20 mouse cellular contexts compared by ENCODE assay signal in genomic region chr12:112235841-112236240, GRCm38 (mm10).
"Had no signal": no experiment of that assay in that cellular context is flagged by ENCODE, and none has a peak within 500 bp of the region (broad histone marks: within the 10 kb centered on the region; RNA-seq: fewer than 3 reads in every experiment).

No protein-coding gene starts in this region.

- H3K4me1 ChIP-seq: liver, embryonic 12.5 days; liver, embryonic 15.5 days; lung, embryonic 15.5 days had no signal

- H3K9me3 ChIP-seq: intestine, embryonic 15.5 days; kidney, embryonic 15.5 days; limb, embryonic 12.5 days; liver, embryonic 12.5 days; liver, embryonic 15.5 days; lung, embryonic 15.5 days had no signal

- H3K27ac ChIP-seq: intestine, embryonic 15.5 days; kidney, embryonic 15.5 days; left cerebral cortex, adult 2 months; liver, embryonic 12.5 days; liver, embryonic 15.5 days; lung, embryonic 15.5 days had no signal

- H3K4me2 ChIP-seq: intestine, embryonic 15.5 days; kidney, embryonic 15.5 days; liver, embryonic 12.5 days; liver, embryonic 15.5 days; lung, embryonic 15.5 days; midbrain, embryonic 11.5 days had no signal

- ATAC-seq: intestine, embryonic 15.5 days; liver, embryonic 12.5 days had no signal

- H3K36me3 ChIP-seq: intestine, embryonic 15.5 days; kidney, embryonic 15.5 days; limb, embryonic 12.5 days; liver, embryonic 12.5 days; liver, embryonic 15.5 days; lung, embryonic 15.5 days had no signal

- H3K27me3 ChIP-seq: intestine, embryonic 15.5 days; lung, embryonic 15.5 days had no signal

- DNase-seq: kidney, adult 11 months; kidney, adult 8-10 months; kidney, postnatal 10 days; kidney, postnatal 36 days; layer of hippocampus, postnatal 36 days; liver; lung, adult 18-20 months; lung, postnatal 14 days; lung, postnatal 4 days; midbrain, embryonic 14.5 days; right cerebral cortex, postnatal 25 days; spleen, adult 18-20 months had no signal

- H3K4me3 ChIP-seq: intestine, embryonic 15.5 days; kidney, embryonic 15.5 days; left cerebral cortex, adult 2 months; limb, embryonic 12.5 days; liver, embryonic 12.5 days; liver, embryonic 15.5 days; lung, embryonic 15.5 days had no signal

- H3K9ac ChIP-seq: intestine, embryonic 15.5 days; kidney, embryonic 15.5 days; limb, embryonic 12.5 days; liver, embryonic 12.5 days; liver, embryonic 15.5 days; lung, embryonic 15.5 days had no signal
